Mouse (Mus musculus) frontal cortex, postnatal 14 days (tissue): ENCODE results near the gene Dnajb2.
A peak's percentile ranks its signal among the peaks of the same experiment; 100 is the strongest.

Source experiments
- DNase-seq, 2 experiments: peaks; one replicate each; pipeline ENCODE4 v3.0.0; 2022; ENCODE audit warnings: low spot score in 2 of 2

Gene Dnajb2

DNA sequence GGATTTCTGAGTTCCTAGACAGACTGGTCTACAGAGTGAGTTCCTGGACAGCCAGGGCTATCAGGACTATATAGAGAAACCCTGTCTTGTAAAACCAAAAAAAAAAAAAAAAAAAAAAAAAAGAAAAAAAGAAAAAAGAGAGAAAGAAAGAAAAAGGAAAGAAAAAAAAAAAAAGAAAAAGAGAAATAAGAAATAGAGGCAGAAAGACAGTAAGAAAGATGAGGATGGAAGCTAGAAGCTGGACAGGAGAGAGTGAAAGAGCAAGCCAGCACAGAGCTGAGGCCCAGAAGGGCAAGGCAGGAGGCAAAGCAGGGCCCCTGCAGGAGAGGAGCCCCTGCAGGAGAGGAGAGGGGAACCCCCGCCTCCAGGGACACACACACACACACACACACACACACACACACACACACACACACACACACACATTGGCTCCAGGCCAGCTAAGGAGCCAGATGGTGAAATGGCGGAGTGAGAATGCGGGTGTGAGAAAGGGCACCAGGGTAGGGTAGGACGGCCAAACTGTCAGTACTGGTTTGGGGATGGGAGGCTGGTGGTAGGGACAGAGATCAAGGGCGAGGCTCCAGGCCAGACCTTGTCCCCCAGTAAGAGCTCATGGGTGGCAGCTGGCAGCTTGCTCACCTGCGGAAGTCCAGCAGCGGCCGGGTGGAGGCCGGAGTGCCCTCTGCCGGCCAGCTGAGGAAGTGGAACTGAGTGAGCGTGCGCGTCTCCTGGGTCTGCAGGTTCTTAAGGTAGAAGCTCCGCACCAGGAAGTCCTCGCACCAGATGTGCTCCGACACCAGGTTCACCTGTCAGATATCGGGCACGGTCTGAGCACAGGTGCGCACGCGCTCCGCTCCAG, 15.1 kb downstream of the Dnajb2 start:
- DNase-seq: no peak

DNA sequence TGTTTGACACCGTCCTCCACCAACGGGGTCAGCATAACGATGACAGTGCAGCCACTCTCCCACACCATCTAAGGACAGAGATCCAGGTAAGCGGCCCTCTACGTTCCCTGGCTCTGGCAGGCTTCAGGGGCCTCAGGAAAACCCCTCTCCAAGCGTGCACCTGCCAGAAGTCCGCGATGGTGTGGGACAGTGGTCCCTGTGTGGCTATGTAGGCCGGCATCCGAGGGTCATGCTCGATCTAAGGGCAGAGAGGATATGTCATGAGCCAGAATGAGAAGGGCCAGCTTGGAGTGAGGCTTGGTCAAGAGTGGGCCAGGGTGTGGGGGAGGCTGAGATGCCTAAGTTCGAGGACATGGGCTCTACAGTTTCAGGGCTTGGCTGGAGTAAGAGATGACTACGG, 16.1 kb downstream of the Dnajb2 start:
- no peak for DNase-seq

DNA sequence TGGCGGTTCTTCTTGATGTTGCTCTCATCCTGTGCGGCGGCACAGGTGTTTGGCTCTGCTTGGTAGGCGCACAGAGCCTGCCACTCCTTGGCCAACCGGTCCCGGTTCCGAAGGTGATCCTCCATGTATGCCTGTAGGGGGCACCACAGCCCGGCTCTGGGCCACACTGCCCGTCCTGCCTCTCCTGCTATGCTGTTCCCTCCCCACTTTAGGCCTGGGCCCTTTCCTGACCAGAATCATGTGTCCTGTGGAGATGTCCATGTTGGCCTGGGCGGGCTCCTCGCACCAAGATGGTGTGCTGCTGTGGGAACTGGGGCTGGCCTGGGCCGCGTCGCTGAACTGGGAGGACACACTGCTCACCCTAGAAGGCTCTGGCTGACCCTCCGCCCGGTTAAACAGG, 16.8 kb downstream of the Dnajb2 start:
- DNase-seq: no peak

DNA sequence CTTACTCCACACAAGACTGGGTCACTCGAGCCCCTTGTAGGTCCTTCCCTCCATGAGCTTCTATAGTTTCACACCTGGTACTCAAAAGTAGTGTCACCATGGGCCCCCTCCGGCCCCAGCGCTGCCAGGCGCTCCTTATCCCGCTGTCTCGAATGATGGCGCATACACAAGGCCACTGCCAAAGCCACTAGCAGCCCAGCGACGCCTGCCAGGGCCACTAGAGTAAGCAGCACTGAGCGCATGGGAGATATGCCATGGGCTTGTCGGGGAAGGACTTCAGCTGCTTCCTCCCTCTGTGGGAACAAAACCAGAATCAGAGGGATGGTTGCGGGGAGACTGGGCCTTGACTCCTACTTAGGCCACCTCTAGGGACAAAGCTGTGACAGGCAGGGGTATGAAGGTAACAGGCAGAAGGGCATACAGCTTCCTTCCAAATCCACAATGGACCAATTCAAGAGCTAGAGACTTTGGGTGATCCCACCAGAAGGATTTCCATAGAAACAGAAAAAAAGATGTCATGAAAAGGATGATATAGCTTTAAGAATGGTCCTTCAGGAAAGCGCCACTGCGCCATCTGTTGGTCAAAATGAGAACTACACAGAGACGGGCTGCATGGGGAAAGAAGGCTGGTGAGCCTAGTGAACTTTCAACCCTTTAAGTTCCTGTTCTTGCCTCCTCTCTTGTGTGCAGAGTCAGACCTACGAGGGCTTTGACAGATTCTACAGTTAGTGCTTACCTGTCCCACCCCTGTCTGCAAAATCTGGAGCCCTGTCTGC, 17.8 kb downstream of the Dnajb2 start:
- peak in 1 of 2 experiments; percentile 85 for DNase-seq

DNA sequence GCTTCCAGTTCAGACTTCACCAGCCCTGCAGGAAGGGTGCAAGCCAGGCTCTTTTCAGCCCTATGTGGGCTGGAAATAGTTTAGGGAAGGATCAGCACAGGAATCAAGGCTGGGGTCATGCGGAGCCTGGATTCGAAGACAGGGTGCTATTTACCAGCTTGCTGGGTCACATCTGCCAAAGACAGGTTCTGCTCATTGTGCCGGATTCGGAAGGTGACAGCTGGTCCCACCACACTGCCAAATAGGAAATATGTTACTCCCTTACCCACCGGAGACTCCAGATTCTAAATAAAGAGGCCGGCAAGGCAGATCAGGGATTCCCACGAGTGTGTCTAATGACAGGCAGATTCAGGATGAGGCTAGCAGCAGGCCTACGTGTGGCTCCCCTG, 18.4 kb downstream of the Dnajb2 start:
- no peak for DNase-seq

DNA sequence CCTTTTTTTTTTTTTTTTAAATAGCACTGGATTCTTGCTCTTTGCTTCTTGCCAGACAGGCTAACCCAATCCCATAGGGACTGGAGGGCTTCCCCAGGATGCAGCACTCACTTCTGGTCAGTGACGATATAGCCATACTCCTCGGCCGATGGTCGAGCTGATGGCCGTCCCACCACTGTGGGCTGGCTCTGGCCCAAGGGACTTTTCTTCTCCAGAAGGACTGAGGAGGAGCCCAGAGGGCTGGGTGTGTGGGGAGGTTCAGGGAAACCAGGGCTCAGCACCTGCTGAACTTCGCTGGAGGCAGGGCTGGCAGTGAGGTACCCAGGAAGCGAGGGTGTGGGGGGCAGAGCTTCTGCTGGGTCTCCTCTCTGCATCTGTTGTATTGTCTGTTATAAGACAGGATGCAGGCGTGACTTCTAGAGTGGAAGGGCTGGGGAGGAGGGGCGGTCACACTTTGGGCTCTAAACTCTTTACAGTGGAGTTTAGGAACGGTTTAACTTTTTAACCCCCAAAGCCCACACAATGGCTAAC, 19.4 kb downstream of the Dnajb2 start:
- no peak for DNase-seq

DNA sequence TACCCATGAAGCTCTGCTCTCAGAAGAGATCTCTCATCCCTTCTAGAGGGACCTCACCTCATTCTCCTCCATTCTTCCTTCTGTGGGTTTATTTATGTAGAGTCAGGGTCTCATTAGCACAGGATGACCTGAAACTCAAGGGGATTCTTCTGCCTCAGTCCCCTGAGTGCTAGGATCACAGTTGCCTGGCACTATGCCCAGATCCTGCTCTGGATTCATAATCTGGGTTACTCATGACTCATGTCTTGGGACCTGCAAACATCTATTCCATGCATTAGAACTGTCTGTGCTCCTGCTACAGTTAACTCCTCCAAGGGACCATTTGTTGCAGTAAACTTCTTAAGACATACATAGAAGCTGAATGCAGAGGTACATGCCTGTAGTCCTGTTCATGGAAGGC, 25.1 kb downstream of the Dnajb2 start:
- no peak for DNase-seq

DNA sequence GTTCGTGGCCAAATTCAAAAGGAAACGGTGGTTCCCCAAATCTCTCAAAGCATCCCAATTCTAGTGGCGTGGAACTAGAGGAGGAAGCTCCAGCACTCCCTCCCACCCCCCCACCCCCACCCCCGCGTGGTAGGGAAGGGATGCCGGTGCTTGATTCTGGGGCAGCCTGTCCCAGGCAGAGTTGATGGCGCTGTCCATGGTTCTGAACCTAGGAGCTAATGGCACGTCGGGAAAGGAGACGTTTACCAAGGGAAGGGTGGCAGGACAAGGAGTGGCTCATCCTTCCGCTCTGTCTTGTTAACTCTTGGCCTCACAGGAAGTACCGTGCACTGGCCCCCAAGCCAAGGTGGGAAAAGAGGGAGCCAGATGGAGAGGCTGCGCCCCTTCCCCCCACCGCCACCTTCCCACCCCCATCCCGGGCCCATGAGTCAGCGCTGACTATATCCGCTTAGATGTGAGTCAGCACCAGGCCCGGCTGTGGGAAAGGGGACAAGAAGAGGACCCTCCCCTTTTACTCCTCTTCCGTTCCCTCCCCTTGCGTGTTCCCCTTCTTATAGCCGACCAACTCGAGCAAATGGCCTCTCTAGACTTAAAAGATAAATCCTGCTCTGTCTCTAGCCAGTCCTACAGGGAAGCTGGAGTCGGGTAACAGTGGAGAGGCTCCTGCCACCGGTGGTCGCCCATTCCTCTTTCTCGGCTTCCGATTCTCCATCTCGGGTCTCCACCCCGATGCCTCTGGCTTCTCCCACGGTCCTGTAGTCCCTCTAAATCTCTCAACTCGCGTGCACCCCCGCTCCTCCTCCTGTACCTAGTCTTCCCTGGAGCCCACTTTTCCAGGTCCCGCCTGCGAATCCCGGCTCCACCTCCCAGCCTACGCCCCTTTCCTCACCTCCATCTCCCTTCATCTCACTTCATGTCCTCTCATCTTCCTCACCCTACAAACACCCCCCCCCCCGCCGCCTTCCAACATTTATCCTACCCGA, 27.1 kb downstream of the Dnajb2 start:
- DNase-seq: no peak

DNA sequence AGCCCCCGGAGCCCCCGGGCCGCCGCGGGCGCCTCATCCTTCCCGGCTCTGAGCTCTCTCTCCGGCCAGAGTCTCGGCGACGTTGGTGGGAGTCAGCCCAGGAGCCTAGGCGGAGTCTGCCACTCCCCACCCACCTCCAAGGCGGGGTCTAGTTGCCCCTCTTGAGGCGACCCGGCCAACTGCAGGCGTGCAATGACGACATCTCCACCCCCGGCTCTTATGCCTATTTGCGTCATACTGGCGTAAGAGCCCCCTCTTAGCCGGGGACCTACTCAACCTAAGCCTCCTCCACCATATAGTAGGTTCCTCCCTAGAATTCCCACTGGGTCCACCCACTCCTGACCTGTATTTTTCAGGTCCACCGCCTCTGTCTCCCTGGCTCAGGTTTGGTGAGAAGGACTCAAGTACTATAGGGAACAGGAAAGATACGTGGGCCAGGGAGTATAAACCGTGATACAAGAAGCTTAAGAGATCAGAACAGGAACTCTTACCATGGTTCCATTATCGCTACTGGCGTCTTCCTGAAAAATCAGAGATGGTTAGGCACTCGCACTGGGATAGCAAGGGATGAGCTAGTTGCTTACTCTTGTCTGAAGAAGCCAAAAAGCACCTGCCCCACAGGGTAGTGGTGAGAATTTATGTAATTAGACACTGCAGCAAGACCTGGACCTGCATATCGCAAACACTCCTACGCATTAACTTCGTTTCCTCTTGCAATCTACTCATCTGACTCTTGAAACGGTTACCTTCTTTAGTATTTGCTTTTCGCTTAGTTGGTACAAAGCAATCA, 28.1 kb downstream of the Dnajb2 start, which contains the start of gene Ptprn:
Ptprn (minus strand) TSS at position 412 of the 790 bp plus-strand sequence.
- peak in 1 of 2 experiments; percentile 68 for DNase-seq

DNA sequence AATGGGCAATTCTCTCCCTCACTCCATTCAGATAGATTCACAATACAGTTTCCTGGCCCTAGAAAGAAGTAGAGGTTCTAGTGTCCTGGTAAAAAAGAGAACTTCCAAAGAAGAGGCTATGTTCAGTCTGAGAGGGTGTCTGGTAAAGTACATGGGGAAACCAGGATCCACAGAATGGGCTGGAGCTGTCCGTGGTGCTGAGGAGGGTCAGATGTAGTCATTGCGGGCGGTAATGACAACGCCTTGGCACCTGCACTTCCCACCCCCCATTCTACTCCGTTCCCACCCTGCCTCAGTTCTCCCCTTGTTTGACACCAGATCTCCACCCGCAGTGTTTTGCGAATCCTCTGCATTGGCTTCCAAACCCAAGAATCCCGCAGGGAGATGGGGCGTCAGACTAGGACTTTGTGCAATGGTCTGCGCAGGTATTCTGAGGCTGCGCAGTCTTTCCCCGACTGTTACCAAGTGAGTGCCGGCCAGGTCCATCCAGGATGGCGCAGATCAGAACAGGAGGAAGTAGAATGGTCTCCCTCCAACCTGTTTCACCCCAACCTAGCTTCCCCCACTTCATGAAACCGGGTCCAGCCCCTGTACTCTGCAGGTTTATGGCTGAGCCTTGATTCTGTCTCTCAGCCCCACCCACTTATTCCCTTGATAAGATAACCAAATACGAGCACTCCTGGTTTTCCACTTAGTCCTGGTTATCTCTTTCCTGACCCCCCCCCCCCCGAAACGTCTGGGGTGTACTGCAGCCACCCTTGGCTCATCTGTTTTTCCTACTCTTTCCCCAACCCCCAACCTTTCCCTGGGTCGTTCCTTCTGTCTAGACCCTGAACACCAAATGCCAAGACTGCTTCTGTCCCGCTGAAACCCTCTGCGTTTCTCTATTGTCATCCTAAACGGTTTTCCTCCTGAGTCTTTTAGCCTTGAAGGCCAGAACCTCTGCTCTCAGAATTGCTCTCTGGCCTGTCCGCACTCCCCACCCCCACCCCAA, 41.3 kb downstream of the Dnajb2 start:
- DNase-seq: no peak

DNA sequence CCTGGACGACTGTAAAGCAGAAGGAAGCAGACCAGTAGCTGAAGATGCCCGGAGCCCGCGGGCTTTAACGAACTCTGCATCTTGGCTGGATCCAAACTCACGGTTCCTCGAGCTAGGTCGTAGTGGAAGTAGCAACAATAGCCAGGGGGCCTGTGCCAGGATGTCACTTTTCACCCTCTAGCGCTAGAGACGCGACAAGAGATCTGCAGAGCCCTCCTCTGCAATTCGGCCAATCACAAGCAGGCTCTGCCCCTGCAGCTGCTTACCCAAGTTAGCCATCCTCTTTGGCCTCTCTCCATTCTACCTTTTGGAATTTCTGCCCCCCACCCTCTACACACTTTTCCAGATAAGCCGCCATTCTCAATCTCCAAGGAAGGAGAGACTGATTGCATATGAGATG, 42.0 kb downstream of the Dnajb2 start, which contains the start of gene Resp18:
Resp18 (minus strand) TSS at position 188 of the 400 bp plus-strand sequence.
- no peak for DNase-seq

DNA sequence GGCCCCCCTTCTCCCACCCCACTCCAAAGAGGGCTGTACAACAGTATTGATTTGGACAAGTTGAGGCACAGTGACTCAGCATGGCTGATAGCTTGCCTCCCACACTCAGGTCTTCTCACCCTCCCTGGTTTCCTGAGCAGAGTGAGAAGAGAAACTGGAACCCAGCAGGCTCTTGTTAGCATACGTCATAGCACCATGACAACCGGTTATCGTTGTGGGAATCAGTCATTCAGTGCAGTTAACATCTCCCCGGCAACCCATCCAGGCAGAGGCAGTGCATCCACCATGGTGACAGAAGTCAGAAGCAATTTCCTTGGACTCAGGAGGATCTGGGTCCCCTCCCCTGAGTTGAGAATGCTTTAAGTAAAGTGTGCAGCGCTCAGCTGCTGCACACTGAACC, 46.8 kb downstream of the Dnajb2 start:
- peak in 1 of 2 experiments; percentile 23 for DNase-seq

DNA sequence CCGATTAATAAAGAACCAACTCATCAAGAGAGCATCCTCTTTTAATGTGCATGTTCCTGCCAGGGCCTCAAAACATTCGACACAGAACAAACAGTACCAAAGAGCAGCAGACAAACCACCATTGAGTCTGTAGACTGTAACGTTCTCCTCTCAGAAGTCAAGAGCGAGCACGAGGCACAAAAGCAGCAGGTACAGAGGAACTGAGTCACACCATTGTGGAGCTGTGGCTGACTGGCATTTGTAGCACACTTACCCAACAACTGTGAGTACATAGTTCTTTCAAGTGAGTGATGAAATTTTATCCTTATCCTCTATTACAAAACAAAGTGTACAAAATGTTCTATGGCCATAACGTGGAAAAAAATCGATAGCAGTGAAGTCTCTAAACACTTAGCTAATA, 48.7 kb downstream of the Dnajb2 start:
- DNase-seq: no peak

DNA sequence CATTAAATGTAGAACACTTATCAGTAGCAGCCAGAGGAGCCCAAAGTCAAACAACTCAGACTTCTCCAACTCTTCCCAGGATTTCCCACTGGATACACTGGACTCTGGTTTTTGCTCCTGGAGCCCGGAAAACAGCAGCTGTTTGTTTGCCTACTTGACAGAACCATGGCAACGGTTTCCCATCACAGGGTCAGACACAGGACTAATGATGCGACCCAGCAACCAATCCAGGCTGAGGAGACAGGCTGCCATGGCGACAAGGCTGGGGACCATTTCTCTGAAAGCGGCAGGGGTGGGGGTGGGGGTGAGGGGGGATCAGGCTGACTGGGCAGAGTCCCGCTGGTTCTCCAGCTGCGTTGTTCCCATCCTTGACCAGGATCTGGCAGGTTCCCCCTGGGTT, 53.2 kb downstream of the Dnajb2 start:
- DNase-seq: no peak

DNA sequence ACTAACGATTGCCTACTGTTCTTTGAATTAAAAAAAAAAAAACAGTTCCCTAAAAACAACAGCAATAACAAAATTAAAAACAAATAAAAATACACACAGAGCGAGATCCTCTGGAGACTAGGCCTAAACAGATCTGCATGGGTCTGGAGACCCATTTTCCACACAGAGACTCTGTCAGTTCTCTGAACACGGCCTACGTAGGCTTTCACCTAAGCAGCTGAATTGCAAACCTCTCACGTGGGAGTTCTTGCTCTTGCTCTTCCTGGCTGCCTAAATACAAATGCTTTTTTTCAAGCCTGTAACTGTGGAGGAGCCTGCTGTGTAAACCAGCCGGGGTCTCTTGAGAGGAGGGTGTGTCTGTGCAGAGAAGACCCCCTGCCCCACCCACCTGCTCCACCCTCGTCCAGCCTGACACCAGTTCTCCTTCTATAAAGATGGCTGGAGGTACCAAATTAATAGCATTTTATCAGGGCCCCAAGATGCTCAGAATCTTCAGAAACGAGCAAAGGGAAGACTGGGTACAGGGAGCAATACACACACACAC, 53.8 kb downstream of the Dnajb2 start:
- no peak for DNase-seq

DNA sequence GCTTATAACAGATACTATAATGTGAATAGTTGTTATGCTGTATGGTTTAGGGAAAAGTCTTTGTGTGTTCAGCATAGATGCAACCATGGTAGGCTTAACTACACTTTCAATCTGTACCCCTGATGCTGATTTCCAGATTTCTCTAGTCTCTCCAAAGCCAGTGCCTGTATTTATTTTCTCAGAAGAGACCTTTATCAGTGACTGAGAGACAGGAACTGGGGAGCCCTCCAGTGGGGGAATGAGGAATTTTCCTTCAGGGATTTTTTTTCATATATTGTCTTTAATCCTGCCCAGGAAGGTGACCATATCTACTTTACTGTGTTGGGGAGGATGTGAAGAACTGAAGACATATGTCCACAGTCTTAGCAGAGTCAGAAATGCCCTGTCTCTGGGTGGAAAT, 54.4 kb downstream of the Dnajb2 start:
- peak in 1 of 2 experiments; percentile 60 for DNase-seq

DNA sequence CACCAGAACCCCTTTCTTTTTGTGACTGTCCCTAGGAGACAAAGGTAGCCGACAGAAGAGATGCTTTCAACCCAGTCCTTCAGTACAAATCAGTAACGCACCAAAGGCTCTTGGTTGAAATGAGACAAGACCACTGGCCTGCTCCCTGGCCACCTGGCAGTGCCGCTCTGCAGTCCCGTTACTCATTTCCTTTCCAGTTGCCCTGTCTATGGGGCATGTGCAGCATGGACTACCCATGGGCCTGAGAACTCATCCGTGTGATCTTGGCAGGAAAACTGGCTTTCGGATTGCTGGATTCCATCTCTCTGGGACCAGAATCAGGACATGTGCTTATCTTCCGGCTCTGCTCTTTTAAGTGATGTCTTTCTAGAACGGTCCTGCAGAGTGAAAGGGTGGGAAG, 55.1 kb downstream of the Dnajb2 start:
- DNase-seq: no peak

DNA sequence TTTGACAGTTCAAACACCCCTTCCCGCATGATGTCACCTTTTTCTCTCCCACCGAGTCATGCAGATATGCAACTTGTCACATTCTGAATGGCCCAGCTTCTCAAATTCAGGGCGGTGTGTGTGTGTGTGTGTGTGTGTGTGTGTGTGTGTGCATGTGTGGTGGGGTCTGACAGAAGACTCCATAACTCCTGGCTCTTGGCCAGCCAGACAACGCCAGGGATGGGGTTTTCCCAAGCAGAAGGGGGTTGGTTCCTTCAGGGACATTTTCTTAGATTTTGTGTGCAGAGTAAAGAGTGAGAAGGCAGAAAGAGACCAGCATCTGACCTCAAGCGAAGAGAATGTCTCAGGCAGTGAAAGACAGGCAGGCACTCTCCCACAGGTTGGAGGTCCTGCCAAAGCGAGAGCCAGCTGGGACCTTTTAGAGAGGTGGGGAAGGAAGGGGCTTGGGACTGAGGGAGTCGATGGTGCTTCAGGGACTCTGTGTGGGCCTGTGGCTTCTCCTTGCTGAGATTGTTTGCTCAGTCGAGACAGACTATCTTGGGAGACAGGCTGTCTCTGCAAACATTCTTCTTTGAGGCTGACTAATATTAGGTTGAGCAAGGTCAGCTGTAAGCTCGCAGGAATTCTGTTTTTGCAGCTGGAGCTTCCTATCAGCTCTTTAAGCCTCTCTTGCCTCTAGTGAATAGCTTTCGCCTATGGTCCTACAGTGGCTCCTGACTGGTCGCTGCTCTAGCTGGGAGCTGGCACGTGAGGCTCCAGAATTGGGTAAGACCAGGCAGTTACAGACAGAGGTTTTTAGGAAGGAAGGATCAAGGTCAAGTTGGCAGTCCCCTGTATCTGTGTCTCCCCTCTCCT, 56.5 kb downstream of the Dnajb2 start:
- DNase-seq: no peak
